Mouse (Mus musculus) heart, postnatal 14 days (tissue): Measurements from ENCODE around the gene Olfr1427. TPM values are rescaled to one million over a fixed set of nuclear protein-coding genes. Genes with fewer than 3 reads are reported as not detected.
"Not testable (repeated sequence)": the region's sequence is repeated elsewhere in the genome, so short reads cannot be mapped to it uniquely, and the experiment has no call there.

Experiments used
- DNase-seq, 2 experiments: peaks; one replicate each; pipeline ENCODE4 v3.0.0; 2021 to 2022
- intact Hi-C: fragments of 180-260 bp; cut with DNase I; formaldehyde crosslinking; loops from one replicate; pipeline ENCODE4 v1.15.1; 2025
- long read RNA-seq, 2 experiments: library from polyadenylated mRNA; stranded (forward); transcript quantifications; one replicate each; pipeline ENCODE4 v2.0.0; 2021
- total RNA-seq, 2 experiments: library from RNA; stranded (reverse); gene quantifications; 2 replicates each; pipeline ENCODE4 v1.2.3; 2021

The Olfr1427 gene
- total RNA-seq = not detected
- long read RNA-seq, experiment 1 = 0 reads
- long read RNA-seq, experiment 2 = 0 reads

DNA sequence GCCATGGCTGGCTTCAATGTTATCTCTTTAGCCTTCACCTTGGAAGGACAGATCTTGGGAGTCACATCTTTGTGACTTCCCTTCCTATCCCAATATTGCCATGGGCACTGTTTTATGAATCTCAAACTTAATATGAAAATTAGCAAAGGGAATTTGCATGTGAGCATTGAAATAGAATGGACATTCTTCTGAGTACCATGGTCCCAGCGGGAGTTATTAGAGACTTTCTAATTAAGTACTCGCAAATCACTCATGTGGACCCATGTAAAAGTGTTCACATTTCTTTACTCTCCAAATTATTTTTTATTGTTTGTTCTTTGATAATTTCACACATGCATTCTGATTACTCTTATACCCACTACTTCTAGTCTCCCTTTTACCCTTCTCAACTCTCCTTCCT is at the start of gene Olfr1427:
TSS of gene Olfr1427 (minus strand) at position 101 of the 400 bp plus-strand sequence.
- intact Hi-C loops = no loop called here
- DNase-seq = no peak

DNA sequence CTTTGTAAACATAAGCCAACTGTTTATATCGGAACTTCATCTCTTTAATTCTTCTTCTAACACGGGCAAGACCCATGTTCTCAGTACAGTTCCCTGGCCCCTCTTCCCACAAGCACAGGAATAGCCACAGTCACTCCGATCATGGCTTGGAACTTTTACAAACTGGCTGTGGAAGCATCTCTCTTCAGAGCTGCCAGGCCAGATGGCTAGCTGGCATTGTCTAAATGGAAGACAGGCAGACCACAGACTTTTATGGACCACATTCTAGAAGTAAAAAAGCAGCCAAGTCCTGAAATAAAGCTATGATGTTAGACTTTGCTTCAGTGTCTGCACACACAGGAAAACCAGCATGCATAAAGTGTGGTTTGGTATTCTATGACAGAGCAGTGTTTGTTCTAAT is 42.3 kb upstream of the Olfr1427 start:
- no peak for DNase-seq
- intact Hi-C loops = no loop called here

DNA sequence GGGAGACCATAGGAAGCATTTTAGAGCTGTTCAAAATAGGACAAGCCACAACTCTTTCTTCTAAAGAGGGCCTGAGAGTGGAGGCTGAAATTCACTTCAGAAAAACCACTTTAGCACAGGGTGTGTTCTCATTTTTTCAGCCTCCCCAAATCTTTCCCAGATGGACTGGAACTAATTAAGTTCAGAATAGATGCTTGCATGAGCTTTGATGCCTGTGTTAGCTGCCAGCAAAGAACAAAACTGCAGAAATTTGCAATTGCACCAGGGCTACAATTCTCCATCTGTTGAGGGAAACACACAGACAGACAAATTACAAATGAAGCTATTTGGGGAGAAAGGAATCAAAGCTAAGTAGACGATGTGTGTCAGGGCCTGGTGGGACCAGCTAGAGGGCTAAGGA is 40.2 kb upstream of the Olfr1427 start:
- intact Hi-C loops = no loop called here
- DNase-seq = no peak

DNA sequence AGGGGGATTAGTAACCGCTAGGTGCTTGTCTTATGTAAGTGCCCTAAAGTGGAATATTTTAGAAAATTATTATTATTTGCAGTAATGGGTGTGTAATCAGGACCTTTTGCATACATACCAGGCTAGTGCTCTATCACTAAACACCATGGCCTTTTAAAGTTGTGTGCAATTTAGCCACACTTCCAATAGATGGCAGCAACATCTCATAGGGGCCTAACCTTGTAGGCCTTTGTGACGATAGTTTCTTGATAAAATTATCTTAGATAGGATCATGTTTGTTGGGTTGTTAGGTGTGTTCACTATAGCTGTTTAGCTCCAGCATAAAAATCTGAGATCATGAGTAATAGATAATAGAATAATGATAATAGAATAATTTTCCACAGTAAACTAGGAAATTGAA is 31.2 kb upstream of the Olfr1427 start:
- peak in 1 of 2 experiments; percentile 11 for DNase-seq
- intact Hi-C loops = no loop called here

DNA sequence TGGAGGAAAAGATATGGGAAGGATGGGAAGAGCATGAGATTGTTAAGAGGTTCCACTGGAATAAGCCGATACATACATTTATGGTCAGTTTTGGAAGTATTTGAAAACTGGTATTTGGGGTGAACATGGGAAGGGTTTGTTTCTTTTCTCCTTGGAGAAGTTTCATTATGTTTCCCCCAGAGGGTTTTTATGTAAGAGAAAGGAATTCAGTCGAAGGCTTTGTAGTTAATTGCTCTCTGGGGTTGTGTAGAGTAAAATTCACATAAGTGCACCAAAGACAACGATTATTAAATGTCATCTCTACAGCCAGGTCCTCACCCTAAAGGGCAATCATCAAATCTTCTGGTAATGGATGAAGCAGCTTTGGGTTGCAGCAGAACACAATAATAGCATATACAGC is 20.0 kb upstream of the Olfr1427 start, which contains the start of gene Olfr76:
TSS of gene Olfr76 (minus strand) at position 101 of the 400 bp plus-strand sequence.
- intact Hi-C loops = no loop called here
- no peak for DNase-seq

DNA sequence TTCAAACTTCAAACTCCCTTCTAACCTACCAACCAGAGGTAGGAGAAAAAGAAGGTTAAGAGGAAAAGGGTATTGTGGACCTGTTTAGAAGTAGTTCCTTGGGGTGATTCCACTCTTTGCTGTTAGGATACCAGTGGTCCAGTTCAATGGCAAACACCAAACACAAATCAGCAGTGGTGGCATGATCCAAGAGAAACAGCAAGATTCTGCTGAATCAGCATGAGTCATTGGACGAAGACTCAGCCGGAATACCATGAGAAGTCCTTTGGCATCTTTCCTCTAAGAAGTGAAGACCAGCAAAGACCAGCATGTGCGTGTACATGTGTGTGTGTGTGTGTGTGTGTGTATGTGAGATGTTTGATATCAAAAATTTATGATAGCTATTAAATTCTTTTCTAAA is 13.3 kb upstream of the Olfr1427 start:
- DNase-seq = no peak
- intact Hi-C loops = no loop called here

DNA sequence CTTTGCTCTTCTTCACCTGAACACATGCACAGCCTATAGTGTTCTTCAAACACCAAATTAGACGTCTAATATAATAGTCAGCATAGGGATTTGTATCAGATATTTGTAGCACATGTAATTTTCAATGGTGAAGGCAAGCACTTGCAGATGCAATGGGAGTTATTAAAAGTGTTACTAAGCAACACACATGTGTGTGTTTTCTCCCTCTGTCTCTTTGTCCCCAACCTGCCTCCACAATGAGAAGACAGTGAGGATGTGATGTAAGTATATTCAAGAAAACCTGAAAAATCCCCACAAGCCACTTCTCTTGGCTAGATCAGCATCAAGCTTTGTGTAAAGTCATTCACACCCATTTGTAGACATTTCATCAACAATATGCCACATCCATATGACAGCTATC is 12.7 kb upstream of the Olfr1427 start, which contains the start of gene Olfr1428:
TSS of gene Olfr1428 (minus strand) at position 101 of the 400 bp plus-strand sequence.
- intact Hi-C loops = no loop called here
- no peak for DNase-seq

DNA sequence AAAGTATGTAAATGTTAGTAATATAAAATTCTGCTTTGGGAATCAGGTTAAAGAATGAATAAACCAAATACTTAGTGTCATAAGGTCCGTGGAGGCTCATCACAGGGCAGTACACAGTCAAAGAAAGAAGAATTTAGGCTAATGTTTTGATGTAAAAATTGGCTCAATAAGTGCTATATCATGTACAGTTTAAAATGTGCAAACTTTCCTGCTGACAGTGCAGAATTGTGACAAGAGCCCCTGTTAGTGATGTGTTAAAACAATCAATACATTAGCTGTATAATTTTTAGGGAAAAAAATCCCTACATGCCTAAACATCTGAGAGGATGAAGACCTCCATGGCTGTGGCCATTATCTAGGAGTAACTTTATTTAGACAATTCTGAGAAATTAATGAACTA is 10.7 kb upstream of the Olfr1427 start:
- intact Hi-C loops = no loop called here
- no peak for DNase-seq

DNA sequence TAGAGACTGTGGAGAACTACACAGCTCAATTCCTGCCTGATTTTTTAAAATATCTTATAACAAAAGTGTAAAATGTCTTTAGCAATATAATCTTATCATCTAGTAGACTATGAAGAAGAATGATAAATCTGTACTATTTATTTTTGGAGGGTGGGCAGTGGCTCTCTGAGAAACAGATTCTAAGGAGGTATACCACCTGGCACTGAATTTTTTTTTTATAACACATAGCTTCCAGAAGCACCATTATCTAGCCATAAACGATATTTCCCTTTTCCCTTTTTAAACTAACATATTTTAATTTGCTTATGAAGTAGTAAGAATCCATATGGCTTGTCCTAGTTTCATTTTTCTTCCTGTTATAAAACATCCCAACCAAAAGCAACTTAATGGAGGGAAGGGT is 1.4 kb upstream of the Olfr1427 start:
- intact Hi-C loops = no loop called here
- no peak for DNase-seq

DNA sequence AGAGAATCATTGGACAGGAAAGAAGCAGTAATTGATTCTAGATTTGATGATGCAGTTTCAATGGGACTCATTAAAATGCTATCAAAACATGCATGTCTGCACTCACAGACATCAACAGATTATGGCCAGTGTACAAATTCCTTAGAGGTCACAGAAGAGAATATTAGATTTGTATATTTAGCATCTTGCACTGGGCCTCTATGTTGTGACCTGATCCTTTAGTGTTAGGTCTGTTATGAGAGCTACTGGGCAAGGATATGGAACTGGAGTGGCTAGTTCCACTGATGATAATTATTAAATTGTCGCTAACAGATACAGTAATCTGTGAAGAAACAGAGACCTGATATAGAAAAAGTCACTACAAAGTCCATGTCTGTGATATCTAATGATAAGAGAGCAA is 11.2 kb downstream of the Olfr1427 start, which contains the start of gene Olfr1426:
TSS of gene Olfr1426 (minus strand) at position 101 of the 400 bp plus-strand sequence.
- intact Hi-C loops = no loop called here
- no peak for DNase-seq

DNA sequence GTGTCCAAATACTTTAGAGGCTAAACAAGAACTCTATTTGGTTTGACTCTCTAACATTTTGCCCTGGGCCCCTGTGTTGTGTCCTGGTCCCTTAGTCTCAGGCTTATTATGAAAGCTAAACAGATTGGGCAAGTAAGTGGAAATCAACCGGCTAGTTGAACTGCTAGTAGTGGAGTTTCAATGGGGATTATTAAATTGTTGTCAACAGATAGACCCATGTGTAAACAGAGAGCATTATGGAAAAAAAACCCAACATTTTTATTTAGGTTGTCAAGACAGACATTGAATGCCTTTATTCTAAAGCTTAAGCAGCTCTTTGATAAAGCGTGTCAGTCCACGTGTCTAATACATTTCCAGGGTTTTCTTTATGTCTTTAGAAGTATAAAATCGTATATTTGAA is 25.5 kb downstream of the Olfr1427 start, which contains the start of gene Olfr1425:
TSS of gene Olfr1425 (minus strand) at position 101 of the 400 bp plus-strand sequence.
- intact Hi-C loops = not testable (repeated sequence)

DNA sequence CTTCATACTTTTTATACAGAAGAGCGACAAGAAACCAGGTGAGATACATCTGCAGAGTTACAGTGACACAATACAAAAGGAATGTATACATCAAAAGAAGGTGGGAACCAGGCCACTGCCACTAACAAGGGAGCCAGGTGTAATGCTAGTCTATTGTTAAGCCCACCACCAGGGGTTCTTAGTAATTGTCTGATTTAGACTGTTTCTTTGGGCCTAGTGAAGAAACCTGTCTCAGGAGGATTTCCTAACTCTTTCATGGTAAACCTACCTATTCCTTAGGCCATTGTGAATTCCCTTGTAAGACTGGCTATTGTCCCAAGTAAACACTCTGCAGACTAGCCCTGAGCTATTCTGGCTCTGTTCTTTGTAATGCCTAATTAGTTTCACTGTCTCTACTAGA is 33.6 kb downstream of the Olfr1427 start:
- intact Hi-C loops, DNase-seq: not testable (repeated sequence)

More for the DNA sequence above, 25.5 kb downstream of the Olfr1427 start, which contains the start of gene Olfr1425:
- DNase-seq = not testable (repeated sequence)

DNA sequence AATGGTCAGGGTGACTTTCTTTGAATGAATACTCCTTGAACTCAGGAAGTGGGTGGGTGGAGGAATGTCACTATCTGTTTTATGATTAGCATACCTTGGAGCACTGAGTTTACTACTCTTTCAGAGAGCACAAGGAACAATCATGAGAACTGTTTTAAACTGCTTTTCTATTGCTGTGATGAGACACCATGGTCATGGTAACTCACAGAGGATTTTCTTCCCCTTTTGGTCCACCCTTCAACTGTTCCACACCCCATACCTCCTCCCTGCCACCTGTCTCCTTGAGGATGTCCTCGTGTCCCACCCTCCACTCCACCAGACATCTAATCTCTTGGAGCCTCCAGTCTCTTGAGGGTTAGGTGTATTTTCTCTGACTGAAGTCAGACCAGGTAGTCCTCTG is 35.3 kb downstream of the Olfr1427 start:
- intact Hi-C loops, DNase-seq: not testable (repeated sequence)

DNA sequence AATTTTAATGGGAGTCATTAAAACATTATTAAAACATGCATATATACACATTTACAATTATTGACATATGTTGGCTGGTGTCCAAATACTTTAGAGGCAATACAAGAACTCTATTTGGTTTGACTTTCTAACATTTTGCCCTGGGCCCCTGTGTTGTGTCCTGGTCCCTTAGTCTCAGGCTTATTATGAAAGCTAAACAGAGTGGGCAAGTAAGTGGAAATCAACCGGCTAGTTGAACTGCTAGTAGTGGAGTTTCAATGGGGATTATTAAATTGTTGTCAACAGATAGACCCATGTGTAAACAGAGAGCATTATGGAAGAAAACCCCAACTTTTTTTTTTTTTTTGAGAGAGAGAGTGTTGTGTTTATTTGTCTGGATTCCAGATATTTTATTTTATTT is 40.6 kb downstream of the Olfr1427 start, which contains the start of gene Olfr1424:
TSS of gene Olfr1424 (minus strand) at position 101 of the 400 bp plus-strand sequence.
- intact Hi-C loops, DNase-seq: not testable (repeated sequence)

Other genes starting within 250 kb of the Olfr1427 start
- not detected for gene Olfr1418, start 242.3 kb downstream of the Olfr1427 start, total RNA-seq
- not detected for gene Olfr1419, start 228.2 kb downstream of the Olfr1427 start, total RNA-seq
- not detected for gene Olfr1420, start 216.8 kb downstream of the Olfr1427 start, total RNA-seq
- 10 to 100 TPM; 26.2 to 28.2 TPM for gene Patl1, start 190.9 kb downstream of the Olfr1427 start, total RNA-seq
- 10 to 100 TPM; 81.3 to 85.1 TPM for gene Osbp, start 137.4 kb downstream of the Olfr1427 start, total RNA-seq
- gene Olfr1423, start 62.0 kb downstream of the Olfr1427 start, total RNA-seq = not detected
- not detected for gene Olfr1424, start 40.7 kb downstream of the Olfr1427 start, total RNA-seq
- not detected for gene Olfr1425, start 25.6 kb downstream of the Olfr1427 start, total RNA-seq
- gene Olfr1426, start 11.3 kb downstream of the Olfr1427 start, total RNA-seq = not detected
- gene Olfr1428, start 12.6 kb upstream of the Olfr1427 start, total RNA-seq = not detected
- not detected for gene Olfr76, start 19.9 kb upstream of the Olfr1427 start, total RNA-seq
- gene Olfr1555-ps1, start 66.8 kb upstream of the Olfr1427 start, total RNA-seq = not detected
- gene Olfr1431, start 97.3 kb upstream of the Olfr1427 start, total RNA-seq = not detected
- gene Olfr1432, start 129.3 kb upstream of the Olfr1427 start, total RNA-seq = not detected
- not detected for gene Olfr262, start 138.3 kb upstream of the Olfr1427 start, total RNA-seq
- gene Olfr235, start 157.7 kb upstream of the Olfr1427 start, total RNA-seq = not detected
- gene Olfr1434, start 176.5 kb upstream of the Olfr1427 start, total RNA-seq = not detected
- gene Olfr1436, start 195.8 kb upstream of the Olfr1427 start, total RNA-seq = not detected
- not detected for gene Olfr1437, start 221.8 kb upstream of the Olfr1427 start, total RNA-seq
- not detected for gene Olfr1438-ps1, start 232.6 kb upstream of the Olfr1427 start, total RNA-seq